Mouse (Mus musculus): Measurements from ENCODE around the gene Gm3776.
"Not testable (repeated sequence)": the region's sequence is repeated elsewhere in the genome, so short reads cannot be mapped to it uniquely, and the experiment has no call there.

Gm3776 gene

GRCm38 (mm10) chr9:78256914-78257313 lies at the start of gene Gm3776:
Gene Gm3776 (plus strand): TSS chr9:78257129.
- not testable (repeated sequence) for DNase-seq

GRCm38 (mm10) chr9:78208956-78209355 lies 48.0 kb upstream of the Gm3776 start:
- DNase-seq: no peak

- no peak for DNase-seq
These were observed 46.9 kb upstream of the Gm3776 start for GRCm38 (mm10) chr9:78210079-78210478.

DNA sequence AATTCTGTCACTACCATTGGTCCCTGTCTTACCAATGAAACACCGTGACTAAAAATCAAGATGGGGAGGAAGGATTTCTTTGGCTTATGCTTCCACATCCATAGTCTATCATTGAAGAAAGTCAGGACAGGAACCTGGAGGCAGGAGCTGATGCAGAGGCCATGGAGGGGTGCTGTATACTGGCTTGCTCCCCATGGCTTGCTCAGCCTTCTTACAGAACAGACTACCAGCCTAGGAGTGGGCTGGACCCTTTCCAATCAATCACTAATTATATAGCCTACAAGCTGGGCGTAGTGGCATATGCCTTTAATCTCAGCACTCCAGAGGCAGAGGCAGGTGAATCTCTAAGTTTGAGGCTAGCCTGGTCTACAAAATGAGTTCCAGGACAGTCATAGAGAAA lies 46.1 kb upstream of the Gm3776 start:
- DNase-seq: no peak

- no peak for DNase-seq
These were observed 45.4 kb upstream of the Gm3776 start for GRCm38 (mm10) chr9:78211521-78211920.

DNA sequence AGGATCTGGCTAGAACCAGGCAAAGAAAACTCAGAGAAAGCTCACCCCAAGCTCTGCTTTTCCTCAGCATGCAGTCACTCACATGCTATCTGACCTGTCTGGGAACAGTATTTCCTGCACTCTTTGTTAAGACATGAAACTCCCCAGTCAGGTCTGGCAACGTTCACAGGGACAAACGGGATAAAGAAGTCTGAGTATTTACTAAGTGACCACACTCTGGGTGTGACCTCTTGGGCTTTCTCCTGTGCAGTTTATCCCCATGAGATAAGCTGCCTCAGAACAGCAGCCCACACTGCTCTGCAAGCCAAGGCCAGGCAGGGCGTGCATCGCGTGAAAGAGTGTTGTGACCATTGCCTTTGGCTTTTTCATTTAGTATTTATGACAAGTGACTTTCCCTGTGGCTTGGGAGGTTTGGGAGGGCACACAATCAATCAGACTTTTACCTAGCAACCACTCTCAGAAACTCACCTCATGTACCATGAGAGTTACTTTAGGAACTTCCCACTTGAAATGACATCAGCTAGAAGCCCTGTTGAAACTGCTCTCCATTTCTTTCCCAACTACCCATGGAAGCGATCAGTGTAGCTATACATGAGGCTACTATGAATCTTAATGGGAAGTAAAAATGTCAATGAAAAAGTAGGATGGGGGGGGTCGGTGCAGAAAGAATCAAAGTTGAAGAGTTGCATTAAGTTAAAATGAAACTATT lies 44.4 kb upstream of the Gm3776 start:
- peak; percentile 61 for DNase-seq

DNA sequence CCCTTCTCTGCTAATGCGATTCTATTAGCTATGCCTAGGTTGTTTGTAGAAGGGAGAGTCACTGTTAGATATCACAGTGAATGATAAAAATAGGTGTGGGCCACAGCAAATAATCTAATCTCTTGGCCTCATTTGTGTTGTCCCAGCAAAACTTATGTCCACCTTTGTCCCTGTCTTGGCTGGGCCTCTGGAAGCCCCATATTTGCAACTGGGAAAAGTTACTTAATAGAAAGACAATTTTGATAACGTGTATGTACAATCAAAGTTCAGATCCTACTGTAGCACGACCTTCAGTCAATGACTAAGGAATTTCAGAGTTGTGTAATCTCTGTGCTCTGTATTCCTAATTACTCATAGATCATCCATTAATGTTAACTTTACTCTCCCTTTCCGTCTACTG lies 39.9 kb upstream of the Gm3776 start:
- no peak for DNase-seq

GRCm38 (mm10) chr9:78222616-78223015 lies 34.3 kb upstream of the Gm3776 start:
- no peak for DNase-seq

- no peak for DNase-seq
These were observed 33.6 kb upstream of the Gm3776 start for GRCm38 (mm10) chr9:78223221-78223902.

- DNase-seq: no peak
These were observed 32.5 kb upstream of the Gm3776 start for GRCm38 (mm10) chr9:78224418-78224817.

DNA sequence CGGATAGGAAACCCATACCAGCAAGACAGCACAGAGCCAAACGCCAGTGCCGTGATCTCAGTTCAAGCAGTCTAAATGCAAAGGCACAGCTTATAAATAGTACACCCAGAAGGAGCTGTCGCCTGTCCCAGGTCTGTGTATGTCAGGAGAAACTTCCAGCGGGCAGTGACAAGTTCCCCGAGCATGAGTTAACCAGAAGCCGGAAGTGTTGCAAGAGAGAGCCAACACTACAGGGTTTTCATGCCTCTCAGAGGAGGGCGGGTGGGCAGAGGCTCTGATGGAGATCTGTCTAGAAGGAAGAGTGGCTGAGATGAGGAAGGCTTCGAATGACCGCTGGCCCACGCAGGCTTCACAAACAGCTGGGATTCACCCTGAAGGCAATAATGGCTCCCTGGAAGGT lies 31.6 kb upstream of the Gm3776 start:
- no peak for DNase-seq

- DNase-seq: no peak
These were observed 28.8 kb upstream of the Gm3776 start for GRCm38 (mm10) chr9:78228122-78228521.

GRCm38 (mm10) chr9:78229658-78230057 lies 27.3 kb upstream of the Gm3776 start:
- not testable (repeated sequence) for DNase-seq

DNA sequence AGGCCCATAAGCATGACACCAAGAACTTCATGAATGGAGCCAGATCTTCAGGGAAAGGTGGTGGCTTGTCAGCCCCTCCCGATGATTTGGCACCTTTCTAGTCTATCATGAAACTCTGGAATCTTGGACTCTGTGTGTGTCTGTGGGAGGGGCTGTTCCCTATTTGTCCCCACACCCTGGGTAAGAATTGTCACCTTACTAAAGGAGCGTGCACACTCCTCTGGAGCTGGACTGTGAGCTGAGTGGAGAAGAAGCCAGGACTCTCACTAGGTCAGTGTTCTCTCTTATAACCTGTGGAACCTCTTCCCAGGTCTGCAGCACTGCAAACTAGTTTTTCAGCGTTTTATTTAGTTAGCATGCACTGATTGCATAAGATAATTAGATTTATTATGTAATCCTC lies 26.5 kb upstream of the Gm3776 start, which contains the start of gene Gsta1:
Gene Gsta1, plus strand, starts transcription at position 196 of the 400 bp plus-strand sequence.
- not testable (repeated sequence) for DNase-seq

- not testable (repeated sequence) for DNase-seq
These were observed 23.7 kb upstream of the Gm3776 start for GRCm38 (mm10) chr9:78233121-78233695.

- not testable (repeated sequence) for DNase-seq
These were observed 1.1 kb upstream of the Gm3776 start for GRCm38 (mm10) chr9:78255683-78256470.

GRCm38 (mm10) chr9:78259688-78260087 lies 2.8 kb downstream of the Gm3776 start:
- peak; percentile 61 for DNase-seq

DNA sequence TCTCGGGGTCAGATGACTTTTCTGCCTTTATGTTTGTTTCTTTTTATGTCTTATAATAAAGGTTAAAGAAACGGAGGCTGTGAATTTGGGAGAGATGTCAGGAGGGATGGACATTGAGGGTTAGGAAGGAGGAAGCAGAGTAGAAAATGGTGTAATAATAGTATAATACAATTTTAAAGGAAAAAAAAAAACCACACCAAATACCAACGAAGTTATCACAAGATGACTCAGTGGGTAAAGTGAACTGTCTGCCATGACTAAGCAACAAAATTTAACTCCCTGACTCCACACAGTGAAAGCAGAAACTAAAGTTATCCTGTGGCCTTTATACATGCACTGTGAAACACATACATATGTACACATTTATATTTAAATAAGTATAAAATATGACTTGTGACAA lies 14.0 kb downstream of the Gm3776 start:
- not testable (repeated sequence) for DNase-seq

GRCm38 (mm10) chr9:78282002-78282711 lies 25.2 kb downstream of the Gm3776 start:
- not testable (repeated sequence) for DNase-seq

DNA sequence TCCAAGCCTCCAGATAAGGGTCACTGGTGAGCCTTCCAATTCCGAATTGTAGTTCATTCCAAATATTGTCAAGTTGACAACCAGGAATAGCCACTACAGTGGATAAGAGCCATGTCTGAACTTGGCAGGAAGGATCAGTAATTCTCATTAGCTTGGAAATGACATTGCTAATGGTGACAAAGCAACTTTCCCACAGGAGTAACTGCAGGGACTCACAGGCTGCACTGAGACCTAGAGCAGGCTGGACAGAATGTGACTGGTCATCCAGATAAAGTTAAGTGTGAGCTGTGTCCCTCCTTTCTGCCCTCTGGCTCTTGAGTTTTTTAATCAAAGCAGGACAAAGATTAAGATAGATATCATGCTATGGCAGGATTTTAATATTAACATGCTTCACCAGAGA lies 32.1 kb downstream of the Gm3776 start:
- DNase-seq: not testable (repeated sequence)

- DNase-seq: not testable (repeated sequence)
These were observed 32.8 kb downstream of the Gm3776 start, which contains the start of gene Gm10639 for GRCm38 (mm10) chr9:78289723-78290122. Gene Gm10639 (plus strand): TSS chr9:78289923.

- DNase-seq: not testable (repeated sequence)
These were observed 35.5 kb downstream of the Gm3776 start for GRCm38 (mm10) chr9:78292462-78292861.
